Mouse (Mus musculus): ENCODE results near the gene Synj2.

GRCm38 (mm10) chr17:6036872-6037271 lies 95.8 kb downstream of the Synj2 start:
- TF ChIP-seq EP300 (IDR thresholded peaks at IDR 0.05; ENCODE audit: low read depth) (no peak), CTCF (IDR thresholded peaks at IDR 0.05; ENCODE audit: low read depth) (no peak)
